Mouse (Mus musculus) ES-E14 (cell line): Measurements from ENCODE around the gene Carm1. TPM values are rescaled to one million over a fixed set of nuclear protein-coding genes. Genes with fewer than 3 reads are reported as not detected.
"Not testable (repeated sequence)": the region's sequence is repeated elsewhere in the genome, so short reads cannot be mapped to it uniquely, and the experiment has no call there.

Experiments used
- DNase-seq: peaks from one replicate; pipeline ENCODE4 v3.0.0-alpha.2; 2013; ENCODE audit warnings: low read depth, low spot score
- H3K27ac ChIP-seq: 2 replicates; pipeline ENCODE4 v1.5.1; 2012; ENCODE audit warnings: low read depth, mild to moderate bottlenecking, low read length, moderate library complexity, mixed read lengths; ENCODE audit not compliant: poor library complexity, insufficient read depth, severe bottlenecking
- H3K36me3 ChIP-seq: 2 replicates; pipeline ENCODE4 v1.6.1; 2012; ENCODE audit warnings: mild to moderate bottlenecking, low read length, moderate library complexity, mixed read lengths; ENCODE audit not compliant: control insufficient read depth, poor library complexity, insufficient read depth, severe bottlenecking
- H3K4me1 ChIP-seq, 2 experiments: fragments of 150-350 bp in 1 of 2; sonication (generic) in 1 of 2; 2 replicates each; pipeline ENCODE4 v1.6.1; 2012; ENCODE audit warnings: low read length in 2 of 2, mild to moderate bottlenecking in 1 of 2, mixed read lengths in 1 of 2; ENCODE audit not compliant: control insufficient read depth in 2 of 2, insufficient read depth in 2 of 2, poor library complexity in 1 of 2
- H3K4me3 ChIP-seq, 2 experiments: fragments of 150-350 bp in 1 of 2; sonication (generic) in 1 of 2; 2 replicates each; pipeline ENCODE4 v1.5.1; 2012; ENCODE audit warnings: low read length in 2 of 2, low read depth in 1 of 2, mild to moderate bottlenecking in 1 of 2, mixed read lengths in 1 of 2; ENCODE audit not compliant: insufficient read depth in 1 of 2, poor library complexity in 1 of 2, severe bottlenecking in 1 of 2
- H3K9ac ChIP-seq: 2 replicates; pipeline ENCODE4 v1.6.1; 2012; ENCODE audit warnings: low read depth, mild to moderate bottlenecking, low read length, mixed read lengths; ENCODE audit not compliant: poor library complexity, insufficient read depth, severe bottlenecking
- H3K9me3 ChIP-seq: fragments of 150-350 bp; sonication (generic); 2 replicates; pipeline ENCODE4 v1.6.1; 2012; ENCODE audit warnings: low read depth, mild to moderate bottlenecking, low read length; ENCODE audit not compliant: control insufficient read depth, insufficient read depth
- CHD2 ChIP-seq: IDR thresholded peaks from 2 replicates; pipeline ENCODE4 v1.6.1; 2014; ENCODE audit warnings: mild to moderate bottlenecking, low read depth, low read length, inconsistent platforms
- HCFC1 ChIP-seq: IDR thresholded peaks from 2 replicates; pipeline ENCODE4 v1.6.1; 2012; ENCODE audit warnings: low read length, inconsistent platforms, borderline replicate concordance; ENCODE audit not compliant: insufficient read depth
- MAFK ChIP-seq: IDR thresholded peaks from 2 replicates; pipeline ENCODE4 v1.6.1; 2014; ENCODE audit warnings: mild to moderate bottlenecking, low read depth, low read length, inconsistent platforms; ENCODE audit not compliant: insufficient read depth
- ZC3H11A ChIP-seq: IDR thresholded peaks from 2 replicates; pipeline ENCODE4 v1.6.1; 2012; ENCODE audit warnings: low read depth, mild to moderate bottlenecking, inconsistent platforms, low read length, borderline replicate concordance
- ZNF384 ChIP-seq: IDR thresholded peaks from 2 replicates; pipeline ENCODE4 v1.6.1; 2012; ENCODE audit warnings: low read depth, low read length, inconsistent platforms
- in situ Hi-C, 2 experiments: fragments of 600-800 bp; cut with MboI; formaldehyde crosslinking; loops; one replicate each; pipeline ENCODE4 v1.15.1; 2025; ENCODE audit warnings: low sequenced_read_pairs in 2 of 2, inconsistent platforms in 1 of 2; ENCODE audit not compliant: unreplicated experiment in 2 of 2
- total RNA-seq: library from RNA; depleted of rRNA; stranded (reverse); fragments of 300-350 nt; gene quantifications from 2 replicates; pipeline ENCODE4 v1.2.3, GENCODE M21; 2012

Gene Carm1
- total RNA-seq, 1 experiment, result 60.0 TPM

DNA sequence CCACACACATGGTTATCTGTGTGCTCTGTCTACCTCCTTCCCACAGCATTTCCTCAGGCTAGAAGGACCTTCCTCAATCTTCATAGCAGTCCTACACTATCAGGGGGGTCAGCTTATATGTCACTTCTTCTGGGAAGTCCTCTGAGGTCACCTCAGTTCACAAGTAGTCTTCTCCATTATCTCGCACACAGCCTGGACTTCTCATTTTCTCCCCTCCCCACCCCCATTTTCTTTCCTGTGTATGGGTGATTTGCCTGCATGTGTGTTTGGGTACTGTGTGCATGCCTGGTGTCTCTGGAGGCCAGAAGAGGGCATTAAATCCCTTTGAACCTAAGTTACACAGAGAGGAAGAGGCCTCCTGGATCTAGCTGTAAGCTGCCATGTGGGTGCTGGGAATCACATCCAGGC is 18.8 kb upstream of the Carm1 start:
- Histone ChIP-seq H3K9me3 (no peaks in the 10 kb centered on the region), H3K4me3 (no peak overlapping the region), H3K9ac (no peak overlapping the region), H3K27ac (no peak overlapping the region), H3K4me1 (peaks cover 0 to 4% of the 10 kb centered on the region in 2 experiments; a peak in 1 of 4 replicates), H3K36me3 (no peaks in the 10 kb centered on the region)
- TF ChIP-seq CHD2, result no peak
- TF ChIP-seq ZC3H11A, result no peak
- no peak for TF ChIP-seq HCFC1
- no peak for TF ChIP-seq ZNF384
- TF ChIP-seq MAFK, result no peak
- no peak for DNase-seq
- in situ Hi-C loops, result no loop called here

DNA sequence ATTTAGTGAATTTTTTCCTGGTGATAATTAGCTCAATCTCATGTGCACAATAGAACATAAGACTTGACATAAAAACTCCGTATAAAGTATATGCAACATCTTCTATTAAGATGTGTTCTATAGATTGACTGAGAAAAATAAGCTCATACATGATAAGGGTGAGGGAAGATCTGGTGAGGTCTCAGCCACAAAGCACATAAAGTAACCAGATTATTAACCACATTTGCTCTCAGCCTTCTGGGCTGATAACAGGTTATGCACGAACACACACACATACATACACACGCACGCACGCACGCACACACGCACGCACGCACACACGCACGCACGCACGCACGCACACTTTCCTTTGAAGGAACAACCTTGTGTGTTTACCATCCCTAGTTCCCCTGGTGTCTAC is 10.2 kb upstream of the Carm1 start:
- H3K36me3 ChIP-seq, result no peaks in the 10 kb centered on the region
- no peak overlapping the region for H3K9ac ChIP-seq
- TF ChIP-seq ZNF384 (no peak), HCFC1 (no peak), MAFK (no peak), CHD2 (no peak), ZC3H11A (no peak)
- no peaks in the 10 kb centered on the region for H3K9me3 ChIP-seq
- H3K4me1 ChIP-seq, result peaks cover 0 to 6% of the 10 kb centered on the region in 2 experiments; a peak in 1 of 4 replicates
- H3K4me3 ChIP-seq, result no peak overlapping the region
- no peak overlapping the region for H3K27ac ChIP-seq
- no peak for DNase-seq
- in situ Hi-C loops, result no loop called here

DNA sequence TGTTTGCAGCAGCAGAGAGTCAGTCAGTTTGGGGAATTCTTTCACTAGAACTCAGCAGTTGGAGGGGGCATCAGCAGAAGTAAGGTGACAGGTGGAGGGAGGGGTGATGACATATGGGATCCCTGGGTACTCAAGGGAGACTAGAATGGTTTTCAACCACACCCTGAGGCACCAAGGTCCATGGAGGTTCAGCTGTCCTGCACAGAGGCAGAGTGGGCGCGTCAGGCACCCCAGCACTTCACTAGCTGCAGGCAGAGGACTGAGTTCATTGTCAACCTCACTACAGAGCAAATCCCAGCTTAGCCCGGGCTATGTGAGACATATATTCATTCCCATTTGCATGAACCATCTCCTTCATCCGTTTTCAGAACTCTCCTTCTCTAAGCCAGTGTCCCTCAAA is 9.7 kb upstream of the Carm1 start:
- H3K4me3 ChIP-seq, result no peak overlapping the region
- peaks cover 0 to 6% of the 10 kb centered on the region in 2 experiments; a peak in 1 of 4 replicates for H3K4me1 ChIP-seq
- H3K9me3 ChIP-seq, result no peaks in the 10 kb centered on the region
- H3K36me3 ChIP-seq, result no peaks in the 10 kb centered on the region
- TF ChIP-seq ZC3H11A (no peak), MAFK (no peak), CHD2 (no peak), ZNF384 (no peak), HCFC1 (no peak)
- no peak for DNase-seq
- H3K27ac ChIP-seq, result no peak overlapping the region
- in situ Hi-C loops, result no loop called here
- H3K9ac ChIP-seq, result no peak overlapping the region

DNA sequence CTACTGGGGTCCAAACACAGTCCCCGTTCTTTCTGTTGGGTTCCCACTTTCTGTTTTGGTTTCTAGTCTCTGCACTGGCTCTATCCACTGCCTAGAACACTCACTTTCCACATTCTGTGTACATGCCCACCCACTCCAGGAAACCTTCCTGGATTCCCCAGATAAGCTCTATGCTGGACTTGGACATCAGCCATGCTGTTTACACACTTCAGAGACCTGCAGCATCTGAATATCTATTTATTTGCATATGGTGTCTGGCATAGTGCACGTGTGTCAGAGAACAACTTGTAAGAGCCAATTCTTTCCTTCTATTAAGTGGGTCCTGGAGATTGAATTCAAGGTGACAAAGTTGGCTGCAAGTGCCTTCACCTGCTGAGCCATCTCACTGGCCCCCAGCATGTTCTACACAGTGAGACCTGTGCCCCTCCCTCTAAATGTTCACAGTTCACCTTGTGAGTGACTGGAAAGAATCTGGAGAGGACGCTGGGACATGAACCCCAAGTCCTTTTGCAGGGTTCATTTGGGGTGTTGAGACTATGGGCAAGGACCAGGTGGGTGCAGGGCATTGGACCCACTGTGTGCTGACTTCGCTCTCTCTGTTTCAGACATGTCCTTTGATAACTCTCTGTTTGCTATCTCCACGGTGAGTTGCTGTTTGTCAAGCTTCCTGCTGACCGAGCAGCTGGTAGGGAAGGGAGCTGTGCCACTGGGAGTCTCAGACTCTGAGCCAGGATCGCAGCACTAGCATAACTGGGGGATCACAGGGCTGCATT is 6.5 kb upstream of the Carm1 start:
- DNase-seq, result no peak
- in situ Hi-C loops, result no loop called here
- Histone ChIP-seq H3K4me1 (peaks cover 0 to 12% of the 10 kb centered on the region in 2 experiments; a peak in 2 of 4 replicates), H3K9ac (no peak overlapping the region), H3K27ac (no peak overlapping the region), H3K36me3 (no peaks in the 10 kb centered on the region), H3K4me3 (no peak overlapping the region), H3K9me3 (no peaks in the 10 kb centered on the region)
- TF ChIP-seq ZNF384, result no peak
- no peak for TF ChIP-seq ZC3H11A
- no peak for TF ChIP-seq HCFC1
- no peak for TF ChIP-seq MAFK
- TF ChIP-seq CHD2, result no peak

DNA sequence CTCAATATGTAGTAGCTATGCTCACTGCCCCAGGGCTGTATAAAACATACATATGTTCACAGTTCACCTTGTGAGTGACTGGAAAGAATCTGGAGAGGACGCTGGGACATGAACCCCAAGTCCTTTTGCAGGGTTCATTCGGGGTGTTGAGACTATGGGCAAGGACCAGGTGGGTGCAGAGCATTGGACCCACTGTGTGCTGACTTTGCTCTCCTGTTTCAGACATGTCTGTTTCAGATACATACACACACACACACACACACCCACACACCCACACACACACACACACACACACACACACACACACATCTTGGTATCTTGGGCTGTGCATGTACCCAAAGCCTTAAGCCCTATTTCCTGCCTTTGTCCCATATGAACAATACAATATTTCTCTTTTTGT is 4.7 kb upstream of the Carm1 start:
- H3K9ac ChIP-seq, H3K4me3 ChIP-seq, H3K27ac ChIP-seq, H3K9me3 ChIP-seq, DNase-seq, H3K36me3 ChIP-seq, in situ Hi-C loops: not testable (repeated sequence)
- H3K4me1 ChIP-seq, result peaks cover 0 to 11% of the 10 kb centered on the region in 2 experiments; a peak in 2 of 4 replicates
